Mouse (Mus musculus): ENCODE measurements around the gene Agbl5. TPM values are rescaled to one million over a fixed set of nuclear protein-coding genes. Genes with fewer than 3 reads are reported as not detected.

The Agbl5 gene
- polyA plus RNA-seq, 1 experiment from 2014 or later, result 5.5 TPM

DNA sequence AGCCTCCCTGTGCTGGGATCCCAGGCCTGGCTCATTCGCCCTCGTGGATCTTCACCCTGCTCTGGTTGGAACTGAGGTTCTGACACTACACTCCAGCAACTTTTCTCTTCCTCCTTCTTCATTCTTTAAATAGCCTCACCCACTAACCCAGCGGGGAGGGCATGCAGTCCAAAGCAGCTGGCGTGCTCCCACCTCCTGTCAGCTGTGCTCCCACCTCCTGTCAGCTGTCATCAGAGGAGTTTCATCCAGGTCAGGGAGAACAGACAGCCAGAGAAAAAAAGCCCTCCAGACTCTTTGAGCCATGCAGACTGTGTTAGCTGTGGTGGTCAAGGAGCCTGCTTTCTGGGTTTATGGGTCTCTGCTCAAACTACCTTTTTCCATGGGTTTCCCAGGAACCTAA lies 42.9 kb downstream of the Agbl5 start:
- no peak for TF ChIP-seq CTCF (IDR thresholded peaks at IDR 0.05; ENCODE audit: low read depth)
- peaks cover 4% of the 10 kb centered on the region; the same call in 1 of the 2 replicates for H3K36me3 ChIP-seq (ENCODE audit: control insufficient read depth, insufficient read depth)
- H3K27ac ChIP-seq (ENCODE audit: low read depth, low read length), result no peak overlapping the region
- WGBS, result 85% methylated on average over 4 of the region's 4 CpGs
- H3K27me3 ChIP-seq (replicated peaks; ENCODE audit: control insufficient read depth, insufficient read depth, low read length), result no peaks in the 10 kb centered on the region
- ATAC-seq, result no peak
- no peaks in the 10 kb centered on the region for H3K4me1 ChIP-seq (replicated peaks; ENCODE audit: control insufficient read depth, insufficient read depth, low read length)
- no peak overlapping the region for H3K4me2 ChIP-seq (replicated peaks; ENCODE audit: low read depth)
- no peak overlapping the region for H3K9ac ChIP-seq (ENCODE audit: low read depth, low read length)
- H3K9me3 ChIP-seq (ENCODE audit: control insufficient read depth), result no peaks in the 10 kb centered on the region
- H3K4me3 ChIP-seq (ENCODE audit: low read depth, low read length), result no peak overlapping the region

GRCm38 (mm10) chr5:30933705-30934104 lies 45.2 kb downstream of the Agbl5 start:
- 70% methylated on average over 5 of the region's 5 CpGs for WGBS

GRCm38 (mm10) chr5:30934725-30935461 lies 46.4 kb downstream of the Agbl5 start:
- Histone ChIP-seq H3K27ac (ENCODE audit: low read depth, low read length) (no peak overlapping the region), H3K9me3 (ENCODE audit: control insufficient read depth) (no peaks in the 10 kb centered on the region), H3K36me3 (ENCODE audit: control insufficient read depth, insufficient read depth) (peaks cover 4% of the 10 kb centered on the region; the same call in 1 of the 2 replicates), H3K4me2 (replicated peaks; ENCODE audit: low read depth) (no peak overlapping the region), H3K27me3 (replicated peaks; ENCODE audit: control insufficient read depth, insufficient read depth, low read length) (no peaks in the 10 kb centered on the region), H3K4me1 (replicated peaks; ENCODE audit: control insufficient read depth, insufficient read depth, low read length) (no peaks in the 10 kb centered on the region), H3K4me3 (ENCODE audit: low read depth, low read length) (no peak overlapping the region), H3K9ac (ENCODE audit: low read depth, low read length) (no peak overlapping the region)
- peak; percentile 41; the same call in 1 of the 2 replicates for TF ChIP-seq CTCF (IDR thresholded peaks at IDR 0.05; ENCODE audit: low read depth)
- ATAC-seq, result no peak
- WGBS, result 93% methylated on average over 5 of the region's 5 CpGs

More at GRCm38 (mm10) chr5:30933705-30934104, 45.2 kb downstream of the Agbl5 start:
- Histone ChIP-seq H3K9me3 (ENCODE audit: control insufficient read depth) (no peaks in the 10 kb centered on the region), H3K4me3 (ENCODE audit: low read depth, low read length) (no peak overlapping the region), H3K9ac (ENCODE audit: low read depth, low read length) (no peak overlapping the region), H3K27me3 (replicated peaks; ENCODE audit: control insufficient read depth, insufficient read depth, low read length) (no peaks in the 10 kb centered on the region), H3K4me2 (replicated peaks; ENCODE audit: low read depth) (no peak overlapping the region), H3K27ac (ENCODE audit: low read depth, low read length) (no peak overlapping the region), H3K36me3 (ENCODE audit: control insufficient read depth, insufficient read depth) (peaks cover 4% of the 10 kb centered on the region; the same call in 1 of the 2 replicates), H3K4me1 (replicated peaks; ENCODE audit: control insufficient read depth, insufficient read depth, low read length) (no peaks in the 10 kb centered on the region)
- no peak for ATAC-seq
- no peak for TF ChIP-seq CTCF (IDR thresholded peaks at IDR 0.05; ENCODE audit: low read depth)

DNA sequence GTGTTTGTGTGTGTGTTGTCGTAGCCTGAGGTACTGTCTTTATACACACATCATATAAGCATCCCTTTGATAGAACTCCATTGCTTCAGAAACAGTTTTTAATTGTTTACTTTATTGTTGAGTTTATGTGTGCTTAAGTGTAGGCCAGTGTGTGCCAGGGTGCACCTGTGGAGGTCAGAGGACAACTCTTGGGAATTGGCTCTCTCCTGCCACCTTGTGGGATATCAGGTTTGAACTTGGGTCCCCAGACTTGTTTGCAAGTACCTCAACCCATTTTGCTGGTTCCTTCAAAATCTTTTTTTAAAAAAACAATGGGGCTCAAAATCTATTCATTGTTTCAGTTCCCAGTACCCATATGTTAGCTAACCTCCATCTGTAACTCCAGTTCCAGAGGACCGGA lies 54.5 kb downstream of the Agbl5 start:
- WGBS, result 92% methylated on average over 2 of the region's 2 CpGs
- no peaks in the 10 kb centered on the region for H3K27me3 ChIP-seq (replicated peaks; ENCODE audit: control insufficient read depth, insufficient read depth, low read length)

DNA sequence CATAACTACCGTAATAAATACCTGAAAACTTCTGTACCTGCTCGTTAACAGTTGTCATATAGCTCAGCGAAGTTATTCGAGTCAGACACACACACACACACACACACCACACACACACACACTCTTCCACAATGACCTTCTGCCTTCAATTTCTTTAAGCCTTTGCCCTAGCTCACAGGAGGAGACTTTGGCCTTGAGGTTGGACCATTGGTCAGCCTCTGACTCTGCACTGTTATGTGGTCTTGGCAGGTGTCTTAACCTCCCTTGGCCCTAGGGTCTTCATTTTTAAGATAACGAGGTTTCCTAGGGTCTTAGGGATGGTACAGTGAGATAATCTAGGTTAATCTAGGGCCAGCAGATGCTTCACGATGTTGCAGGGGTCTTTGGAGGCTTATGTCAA lies 55.9 kb downstream of the Agbl5 start:
- Histone ChIP-seq H3K4me2 (replicated peaks; ENCODE audit: low read depth) (peak overlapping the region; percentile 74), H3K9me3 (ENCODE audit: control insufficient read depth) (no peaks in the 10 kb centered on the region), H3K27me3 (replicated peaks; ENCODE audit: control insufficient read depth, insufficient read depth, low read length) (no peaks in the 10 kb centered on the region), H3K9ac (ENCODE audit: low read depth, low read length) (peak overlapping the region; percentile 54), H3K4me1 (replicated peaks; ENCODE audit: control insufficient read depth, insufficient read depth, low read length) (no peaks in the 10 kb centered on the region), H3K27ac (ENCODE audit: low read depth, low read length) (peak overlapping the region; percentile 95), H3K4me3 (ENCODE audit: low read depth, low read length) (peak overlapping the region; percentile 48; the same call in 1 of the 2 replicates), H3K36me3 (ENCODE audit: control insufficient read depth, insufficient read depth) (no peaks in the 10 kb centered on the region)
- no peak for TF ChIP-seq CTCF (IDR thresholded peaks at IDR 0.05; ENCODE audit: low read depth)
- WGBS, result 76% methylated on average over 6 of the region's 6 CpGs
- ATAC-seq, result no peak

More for the DNA sequence above, 54.5 kb downstream of the Agbl5 start:
- peak; percentile 73 for TF ChIP-seq CTCF (IDR thresholded peaks at IDR 0.05; ENCODE audit: low read depth)
- H3K9ac ChIP-seq (ENCODE audit: low read depth, low read length), result no peak overlapping the region
- H3K4me1 ChIP-seq (replicated peaks; ENCODE audit: control insufficient read depth, insufficient read depth, low read length), result no peaks in the 10 kb centered on the region
- H3K4me2 ChIP-seq (replicated peaks; ENCODE audit: low read depth), result no peak overlapping the region
- no peak overlapping the region for H3K4me3 ChIP-seq (ENCODE audit: low read depth, low read length)
- ATAC-seq, result no peak
- no peak overlapping the region for H3K27ac ChIP-seq (ENCODE audit: low read depth, low read length)
- no peaks in the 10 kb centered on the region for H3K36me3 ChIP-seq (ENCODE audit: control insufficient read depth, insufficient read depth)
- H3K9me3 ChIP-seq (ENCODE audit: control insufficient read depth), result no peaks in the 10 kb centered on the region

GRCm38 (mm10) chr5:30944956-30945781 lies 56.7 kb downstream of the Agbl5 start, which contains the start of gene Cgref1:
Gene Cgref1, minus strand, starts transcription at chr5:30945591.
- 4% methylated on average over 44 of the region's 44 CpGs for WGBS
- Histone ChIP-seq H3K4me2 (replicated peaks; ENCODE audit: low read depth) (peak within 1 kb of the TSS; percentile 74), H3K36me3 (ENCODE audit: control insufficient read depth, insufficient read depth) (no peaks in the 10 kb centered on the region), H3K4me1 (replicated peaks; ENCODE audit: control insufficient read depth, insufficient read depth, low read length) (no peaks in the 10 kb centered on the region), H3K27me3 (replicated peaks; ENCODE audit: control insufficient read depth, insufficient read depth, low read length) (no peaks in the 10 kb centered on the region), H3K9ac (ENCODE audit: low read depth, low read length) (peak within 1 kb of the TSS; percentile 54), H3K4me3 (ENCODE audit: low read depth, low read length) (peak within 1 kb of the TSS; percentile 48), H3K27ac (ENCODE audit: low read depth, low read length) (peak within 1 kb of the TSS; percentile 95), H3K9me3 (ENCODE audit: control insufficient read depth) (no peaks in the 10 kb centered on the region)
- ATAC-seq, result peak; percentile 76
- TF ChIP-seq CTCF (IDR thresholded peaks at IDR 0.05; ENCODE audit: low read depth), result peak; percentile 83
